Mouse (Mus musculus): Measurements from ENCODE around the gene Olfr979.
"Not testable (repeated sequence)": the region's sequence is repeated elsewhere in the genome, so short reads cannot be mapped to it uniquely, and the experiment has no call there.

Gene Olfr979

DNA sequence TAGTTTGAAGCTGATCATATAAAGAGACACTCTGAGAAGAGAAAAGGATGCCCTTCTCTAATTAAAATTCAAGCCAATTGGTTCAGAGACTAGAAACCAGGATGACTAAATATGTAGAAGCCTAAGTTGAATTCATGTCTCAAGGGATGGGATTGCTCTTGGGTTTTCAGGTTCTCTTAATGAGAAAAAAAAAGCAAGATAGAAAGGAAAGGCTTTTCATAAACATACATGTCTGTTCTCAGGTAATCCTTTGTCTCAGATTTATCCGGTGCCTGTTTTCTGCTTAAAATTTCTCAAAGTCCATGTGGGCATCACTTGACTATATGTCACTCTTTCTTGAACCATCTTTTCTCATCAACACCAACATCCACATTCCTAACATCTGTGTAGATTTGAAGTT is at the start of gene Olfr979:
Gene Olfr979 (minus strand): TSS at position 101 of the 400 bp plus-strand sequence.
- TF ChIP-seq POU5F1 (IDR thresholded peaks at IDR 0.05; ENCODE audit: borderline replicate concordance, low read length) (no peak), CTCF (conservative IDR thresholded peaks at IDR 0.05; ENCODE audit: low read length) (no peak), NANOG (IDR thresholded peaks at IDR 0.05; ENCODE audit: borderline replicate concordance, low read length) (no peak)
- no peaks in the 10 kb centered on the region for H3K36me3 ChIP-seq (ENCODE audit: insufficient read depth, low read length)
- H3K4me1 ChIP-seq (replicated peaks; ENCODE audit: low read depth, low read length) = no peaks in the 10 kb centered on the region
- H3K9me3 ChIP-seq (ENCODE audit: low read length) = no peaks in the 10 kb centered on the region
- no peak within 1 kb of the TSS for H3K4me3 ChIP-seq (replicated peaks; ENCODE audit: low read length)
- no peaks in the 10 kb centered on the region for H3K27me3 ChIP-seq (ENCODE audit: insufficient read depth, low read length)

DNA sequence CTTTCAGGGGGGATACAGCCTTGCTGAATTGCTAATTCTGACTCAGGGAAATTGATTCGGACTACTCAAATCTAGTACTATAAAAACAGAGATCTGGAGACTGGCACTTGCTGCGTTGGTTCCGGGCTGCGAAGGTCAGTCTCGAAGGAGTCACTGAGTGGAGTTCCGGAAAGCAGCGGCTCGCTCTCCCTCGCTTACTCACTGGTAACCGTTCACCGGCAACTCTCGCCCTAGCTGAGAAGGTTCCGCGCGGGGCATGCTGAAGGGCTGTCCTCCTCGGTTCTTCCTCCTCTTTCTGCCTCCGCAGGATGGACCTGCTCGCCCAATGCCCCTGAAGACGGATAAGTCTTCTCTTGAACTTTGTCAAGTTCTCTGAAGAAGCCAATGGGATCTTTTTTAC is 46.9 kb upstream of the Olfr979 start:
- Histone ChIP-seq H3K36me3 (ENCODE audit: insufficient read depth, low read length) (no peaks in the 10 kb centered on the region), H3K27me3 (ENCODE audit: insufficient read depth, low read length) (no peaks in the 10 kb centered on the region), H3K4me1 (replicated peaks; ENCODE audit: low read depth, low read length) (peaks cover 4% of the 10 kb centered on the region), H3K9me3 (ENCODE audit: low read length) (no peaks in the 10 kb centered on the region), H3K4me3 (replicated peaks; ENCODE audit: low read length) (no peak overlapping the region)
- no peak for TF ChIP-seq POU5F1 (IDR thresholded peaks at IDR 0.05; ENCODE audit: borderline replicate concordance, low read length)
- no peak for TF ChIP-seq CTCF (conservative IDR thresholded peaks at IDR 0.05; ENCODE audit: low read length)
- no peak for TF ChIP-seq NANOG (IDR thresholded peaks at IDR 0.05; ENCODE audit: borderline replicate concordance, low read length)

DNA sequence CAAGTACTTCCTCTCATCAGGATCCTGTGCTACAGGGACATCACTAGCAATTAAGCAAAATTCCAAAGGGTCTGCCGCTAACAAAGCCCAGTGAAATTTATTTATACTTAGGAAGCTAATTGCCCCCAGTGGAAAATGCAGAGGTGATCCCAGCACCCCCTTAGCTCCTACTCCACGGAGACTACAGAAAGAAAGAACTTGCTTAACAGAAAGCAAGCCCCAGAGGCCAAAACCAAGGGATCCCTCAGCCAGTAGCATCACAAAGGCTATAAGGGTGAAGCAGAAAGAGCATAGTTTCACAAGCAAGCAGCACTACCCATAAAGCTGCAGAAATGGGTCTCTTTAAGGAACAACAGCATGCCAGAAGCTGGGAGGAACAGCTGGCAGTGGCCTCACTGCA is 17.9 kb upstream of the Olfr979 start, which contains the start of gene Olfr981:
Gene Olfr981 (plus strand): TSS at position 301 of the 400 bp plus-strand sequence.
- no peaks in the 10 kb centered on the region for H3K4me1 ChIP-seq (replicated peaks; ENCODE audit: low read depth, low read length)
- H3K4me3 ChIP-seq (replicated peaks; ENCODE audit: low read length) = no peak within 1 kb of the TSS
- H3K9me3 ChIP-seq (ENCODE audit: low read length) = no peaks in the 10 kb centered on the region
- H3K27me3 ChIP-seq (ENCODE audit: insufficient read depth, low read length) = no peaks in the 10 kb centered on the region
- TF ChIP-seq CTCF (conservative IDR thresholded peaks at IDR 0.05; ENCODE audit: low read length) (no peak), POU5F1 (IDR thresholded peaks at IDR 0.05; ENCODE audit: borderline replicate concordance, low read length) (no peak), NANOG (IDR thresholded peaks at IDR 0.05; ENCODE audit: borderline replicate concordance, low read length) (no peak)
- no peaks in the 10 kb centered on the region for H3K36me3 ChIP-seq (ENCODE audit: insufficient read depth, low read length)

DNA sequence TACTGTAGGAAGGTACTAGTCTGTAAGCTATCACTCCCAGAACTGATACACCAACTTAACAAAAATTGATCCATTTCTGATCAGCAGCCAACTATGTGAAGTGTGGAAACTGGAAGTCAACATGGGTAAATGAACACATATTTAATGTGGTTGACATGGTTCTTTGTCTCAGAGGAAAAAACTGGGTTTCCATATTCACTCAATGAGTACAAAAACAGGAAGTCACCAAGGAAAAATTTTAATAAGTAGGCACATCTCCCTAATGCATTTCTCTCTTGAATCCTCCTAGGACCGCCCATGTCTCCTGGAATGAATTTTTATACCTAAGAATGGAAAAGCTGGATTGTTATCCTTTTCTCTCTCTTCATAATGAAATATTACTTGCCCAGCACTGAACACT is 6.2 kb upstream of the Olfr979 start, which contains the start of gene Olfr980:
Gene Olfr980 (minus strand): TSS at position 101 of the 400 bp plus-strand sequence.
- TF ChIP-seq POU5F1 (IDR thresholded peaks at IDR 0.05; ENCODE audit: borderline replicate concordance, low read length) (no peak), CTCF (conservative IDR thresholded peaks at IDR 0.05; ENCODE audit: low read length) (no peak), NANOG (IDR thresholded peaks at IDR 0.05; ENCODE audit: borderline replicate concordance, low read length) (no peak)
- no peaks in the 10 kb centered on the region for H3K27me3 ChIP-seq (ENCODE audit: insufficient read depth, low read length)
- no peaks in the 10 kb centered on the region for H3K36me3 ChIP-seq (ENCODE audit: insufficient read depth, low read length)

DNA sequence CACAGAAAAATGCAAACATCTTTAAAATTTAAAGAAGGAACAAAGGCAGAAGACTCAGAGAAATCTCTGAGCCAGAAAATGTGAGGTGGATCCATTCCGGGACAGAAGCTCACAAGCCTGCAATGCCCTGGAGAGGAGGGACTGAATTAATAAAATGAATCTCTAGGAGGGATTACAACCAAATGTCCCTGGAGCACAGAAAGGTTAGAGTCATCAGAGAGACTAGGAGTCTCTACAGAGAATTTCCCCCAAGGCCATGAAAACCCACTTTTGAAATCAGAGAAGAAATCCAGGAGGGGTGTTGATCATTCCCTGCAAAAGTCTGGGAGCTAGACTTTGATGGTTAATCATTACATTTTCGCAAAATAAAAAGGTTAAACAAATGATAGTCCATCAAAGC is 11.5 kb downstream of the Olfr979 start, which contains the start of gene Olfr978:
Gene Olfr978 (plus strand): TSS at position 301 of the 400 bp plus-strand sequence.
- H3K4me3 ChIP-seq (replicated peaks; ENCODE audit: low read length) = no peak within 1 kb of the TSS
- H3K4me1 ChIP-seq (replicated peaks; ENCODE audit: low read depth, low read length) = no peaks in the 10 kb centered on the region
- H3K9me3 ChIP-seq (ENCODE audit: low read length) = no peaks in the 10 kb centered on the region
- no peaks in the 10 kb centered on the region for H3K27me3 ChIP-seq (ENCODE audit: insufficient read depth, low read length)
- H3K36me3 ChIP-seq (ENCODE audit: insufficient read depth, low read length) = no peaks in the 10 kb centered on the region
- no peak for TF ChIP-seq POU5F1 (IDR thresholded peaks at IDR 0.05; ENCODE audit: borderline replicate concordance, low read length)
- no peak for TF ChIP-seq NANOG (IDR thresholded peaks at IDR 0.05; ENCODE audit: borderline replicate concordance, low read length)
- no peak for TF ChIP-seq CTCF (conservative IDR thresholded peaks at IDR 0.05; ENCODE audit: low read length)

More for the DNA sequence above, 6.2 kb upstream of the Olfr979 start, which contains the start of gene Olfr980:
- H3K4me3 ChIP-seq (replicated peaks; ENCODE audit: low read length) = no peak within 1 kb of the TSS
- H3K4me1 ChIP-seq (replicated peaks; ENCODE audit: low read depth, low read length) = no peaks in the 10 kb centered on the region
- peaks cover 7% of the 10 kb centered on the region for H3K9me3 ChIP-seq (ENCODE audit: low read length)

DNA sequence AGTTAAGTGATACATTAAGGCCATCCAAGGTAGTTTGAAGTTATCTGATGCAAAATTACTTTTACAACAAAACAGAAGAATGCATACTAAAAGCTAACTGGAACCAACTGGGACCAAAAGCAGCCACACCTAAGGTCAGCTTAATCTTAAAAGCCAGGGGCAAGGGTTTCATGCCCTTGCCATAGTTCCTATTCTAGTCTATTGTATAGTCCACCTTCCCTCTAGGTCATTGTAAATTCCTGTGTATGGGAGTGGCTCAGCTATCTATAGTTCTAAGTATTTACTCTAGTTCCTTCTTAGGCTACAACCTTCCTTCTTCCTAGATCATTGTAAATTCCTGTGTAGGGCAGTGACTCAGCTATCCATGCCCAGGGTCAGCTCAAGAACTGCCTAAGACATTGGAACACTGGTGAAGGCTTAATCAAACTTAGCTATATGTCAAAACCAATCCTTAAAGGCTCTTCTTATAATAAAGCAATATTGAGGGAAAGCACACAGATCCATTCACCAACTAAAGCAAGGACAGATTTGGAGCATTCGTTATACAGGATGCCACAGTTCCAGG is 26.6 kb downstream of the Olfr979 start:
- not testable (repeated sequence) for H3K27me3 ChIP-seq (ENCODE audit: insufficient read depth, low read length); H3K4me3 ChIP-seq (replicated peaks; ENCODE audit: low read length); H3K9me3 ChIP-seq (ENCODE audit: low read length); H3K4me1 ChIP-seq (replicated peaks; ENCODE audit: low read depth, low read length); H3K36me3 ChIP-seq (ENCODE audit: insufficient read depth, low read length)
- TF ChIP-seq NANOG (IDR thresholded peaks at IDR 0.05; ENCODE audit: borderline replicate concordance, low read length) = peak; percentile 51; the same call in 1 of the 2 replicates

DNA sequence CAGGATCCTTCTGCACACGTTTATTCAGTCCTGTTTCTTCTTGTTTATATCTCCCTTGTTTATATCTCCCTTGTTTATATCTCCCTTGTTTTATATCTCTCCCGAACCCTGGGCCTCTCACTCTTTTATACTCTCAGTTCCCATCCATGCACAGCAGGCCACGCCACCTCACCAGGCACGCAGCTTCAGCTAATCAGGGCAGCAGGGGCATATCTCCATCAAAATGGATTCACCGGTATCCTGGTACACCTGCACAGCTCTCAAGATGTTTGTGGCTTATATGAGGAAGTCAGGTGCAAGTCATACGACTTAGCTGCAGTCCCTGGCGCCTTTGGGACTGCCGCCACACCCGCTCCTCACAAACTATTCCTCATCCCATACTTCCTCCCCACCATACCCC is 42.2 kb downstream of the Olfr979 start, which contains the start of gene Olfr976:
Gene Olfr976 (minus strand): TSS at position 101 of the 400 bp plus-strand sequence.
- not testable (repeated sequence) for H3K27me3 ChIP-seq (ENCODE audit: insufficient read depth, low read length); H3K36me3 ChIP-seq (ENCODE audit: insufficient read depth, low read length); H3K4me3 ChIP-seq (replicated peaks; ENCODE audit: low read length); H3K4me1 ChIP-seq (replicated peaks; ENCODE audit: low read depth, low read length); H3K9me3 ChIP-seq (ENCODE audit: low read length)

DNA sequence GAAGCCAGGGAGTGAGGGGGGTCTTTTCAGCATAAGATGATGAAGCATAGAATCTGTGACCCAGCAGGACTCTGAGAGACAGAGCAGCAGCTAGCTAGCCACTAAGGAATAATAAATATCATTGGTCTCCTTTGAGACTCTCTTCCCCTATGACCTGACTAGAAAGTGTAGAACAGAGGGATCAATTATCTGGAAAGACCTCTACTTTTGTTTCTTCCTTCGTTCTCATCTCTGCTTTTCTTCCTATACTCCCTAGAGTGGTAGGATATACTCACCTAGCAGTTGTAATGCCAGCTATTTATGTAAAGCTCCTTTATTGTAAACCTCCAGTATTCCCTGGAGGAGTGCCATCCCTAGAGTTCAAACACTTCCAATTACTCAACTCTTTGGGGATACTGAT is 51.3 kb downstream of the Olfr979 start, which contains the start of gene Olfr975:
Gene Olfr975 (minus strand): TSS at position 101 of the 400 bp plus-strand sequence.
- no peak within 1 kb of the TSS for H3K4me3 ChIP-seq (replicated peaks; ENCODE audit: low read length)
- H3K4me1 ChIP-seq (replicated peaks; ENCODE audit: low read depth, low read length) = no peaks in the 10 kb centered on the region
- H3K27me3 ChIP-seq (ENCODE audit: insufficient read depth, low read length) = no peaks in the 10 kb centered on the region
- H3K9me3 ChIP-seq (ENCODE audit: low read length) = 0 out of 2 replicates have a peak, but pooled peaks cover 7% of the 10 kb centered on the region
- TF ChIP-seq POU5F1 (IDR thresholded peaks at IDR 0.05; ENCODE audit: borderline replicate concordance, low read length) (no peak), CTCF (conservative IDR thresholded peaks at IDR 0.05; ENCODE audit: low read length) (no peak), NANOG (IDR thresholded peaks at IDR 0.05; ENCODE audit: borderline replicate concordance, low read length) (no peak)
- H3K36me3 ChIP-seq (ENCODE audit: insufficient read depth, low read length) = no peaks in the 10 kb centered on the region

Data from E14TG2a.4 (cell line).